Mouse (Mus musculus) liver, embryonic 11.5 days (tissue): ENCODE measurements around the gene Alg1. TPM values are rescaled to one million over a fixed set of nuclear protein-coding genes. Genes with fewer than 3 reads are reported as not detected.

Source experiments
- ATAC-seq: fragments of 200-750 bp; cut with Nextera tagmentation; replicated peaks from 2 replicates; pipeline ENCODE4 v1.8.0; 2017; ENCODE audit warnings: moderate number of reproducible peaks, mild to moderate bottlenecking, moderate TSS enrichment, moderate library complexity; ENCODE audit not compliant: low FRiP score
- DNase-seq: peaks from one replicate; pipeline ENCODE4 v3.0.0-alpha.2; 2017; ENCODE audit warnings: low spot score
- H3K27ac ChIP-seq: fragments of 300-500 bp; sonication (generic); 2 replicates; pipeline ENCODE4 v1.5.1; 2014; ENCODE audit warnings: mild to moderate bottlenecking, low read depth, low read length, control low read depth
- H3K27me3 ChIP-seq: fragments of 300-500 bp; sonication (generic); replicated peaks from 2 replicates; pipeline ENCODE4 v1.6.1; 2014; ENCODE audit warnings: low read length, mixed read lengths; ENCODE audit not compliant: control insufficient read depth, insufficient read depth
- H3K36me3 ChIP-seq: fragments of 300-500 bp; sonication (generic); 2 replicates; pipeline ENCODE4 v1.6.1; 2014; ENCODE audit warnings: mild to moderate bottlenecking, low read length, moderate library complexity, mixed read lengths; ENCODE audit not compliant: control insufficient read depth, insufficient read depth
- H3K4me1 ChIP-seq: fragments of 300-500 bp; sonication (generic); replicated peaks from 2 replicates; pipeline ENCODE4 v1.6.1; 2014; ENCODE audit warnings: low read length, mixed read lengths; ENCODE audit not compliant: control insufficient read depth, insufficient read depth
- H3K4me2 ChIP-seq: fragments of 300-500 bp; sonication (generic); 2 replicates; pipeline ENCODE4 v1.6.1; 2014; ENCODE audit warnings: mild to moderate bottlenecking, control low read depth, moderate library complexity
- H3K4me3 ChIP-seq: fragments of 300-500 bp; sonication (generic); 2 replicates; pipeline ENCODE4 v1.5.1; 2014; ENCODE audit warnings: low read depth, low read length, control low read depth
- H3K9ac ChIP-seq: fragments of 300-500 bp; sonication (generic); 2 replicates; pipeline ENCODE4 v1.6.1; 2014; ENCODE audit warnings: low read depth, low read length, control low read depth
- H3K9me3 ChIP-seq: fragments of 300-500 bp; sonication (generic); 2 replicates; pipeline ENCODE4 v1.6.1; 2016; ENCODE audit warnings: low read length, inconsistent platforms, mixed read lengths; ENCODE audit not compliant: control insufficient read depth
- WGBS: fragments of 180-500 bp; shearing (Covaris S2); extraction: QIAGEN DNeasy Blood & Tissue Kit; methylation state at CpG from one replicate; pipeline ENCODE4 v1.1.7; 2014; 5-methylcytosine and 5-hydroxymethylcytosine counted together
- microRNA-seq: library from miRNA; unstranded; fragments of <30 nt; microRNA quantifications from one replicate; pipeline ENCODE4, GENCODE M21; 2017; ENCODE audit warnings: borderline number of aligned reads
- polyA plus RNA-seq: library from polyadenylated mRNA; unstranded; fragments of >200 nt; fragmentation: Nextera tagmentation; extraction: Ambion mirVana; gene quantifications from 2 replicates; pipeline ENCODE4 v1.2.1, GENCODE M21; 2014

Gene Alg1
- polyA plus RNA-seq, 1 experiment from 2014 or later: 31.5 TPM

- no peak overlapping the region for H3K9ac ChIP-seq
- H3K4me2 ChIP-seq: no peak overlapping the region
- ATAC-seq (no peak), DNase-seq (no peak)
- H3K9me3 ChIP-seq: no peaks in the 10 kb centered on the region
- no peaks in the 10 kb centered on the region for H3K4me1 ChIP-seq
- H3K27me3 ChIP-seq: no peaks in the 10 kb centered on the region
- 69% methylated on average over 3 of the region's 3 CpGs for WGBS
- no peak overlapping the region for H3K27ac ChIP-seq
- no peak overlapping the region for H3K4me3 ChIP-seq
- no peaks in the 10 kb centered on the region for H3K36me3 ChIP-seq
These were observed 39.0 kb downstream of the Alg1 start for GRCm38 (mm10) chr16:5272371-5272770.

GRCm38 (mm10) chr16:5279571-5280222 lies 46.3 kb downstream of the Alg1 start:
- H3K4me2 ChIP-seq: no peak overlapping the region

GRCm38 (mm10) chr16:5282686-5283085 lies 49.3 kb downstream of the Alg1 start:
- no peaks in the 10 kb centered on the region for H3K27me3 ChIP-seq
- ATAC-seq: no peak
- no peaks in the 10 kb centered on the region for H3K9me3 ChIP-seq
- no peak overlapping the region for H3K9ac ChIP-seq
- H3K4me2 ChIP-seq: no peak overlapping the region
- no peak overlapping the region for H3K27ac ChIP-seq
- H3K4me1 ChIP-seq: no peaks in the 10 kb centered on the region
- WGBS: 75% methylated on average over 9 of the region's 9 CpGs
- DNase-seq: no peak
- no peak overlapping the region for H3K4me3 ChIP-seq
- no peaks in the 10 kb centered on the region for H3K36me3 ChIP-seq

More at GRCm38 (mm10) chr16:5279571-5280222, 46.3 kb downstream of the Alg1 start:
- Histone ChIP-seq H3K36me3 (no peaks in the 10 kb centered on the region), H3K27me3 (no peaks in the 10 kb centered on the region), H3K9ac (no peak overlapping the region), H3K27ac (no peak overlapping the region), H3K4me1 (no peaks in the 10 kb centered on the region), H3K9me3 (no peaks in the 10 kb centered on the region), H3K4me3 (no peak overlapping the region)
- DNase-seq (no peak), ATAC-seq (no peak)
- 78% methylated on average over 5 of the region's 5 CpGs for WGBS

GRCm38 (mm10) chr16:5285376-5285775 lies 52.0 kb downstream of the Alg1 start:
- Histone ChIP-seq H3K4me1 (no peaks in the 10 kb centered on the region), H3K27me3 (no peaks in the 10 kb centered on the region), H3K36me3 (no peaks in the 10 kb centered on the region), H3K4me3 (no peak overlapping the region), H3K9ac (no peak overlapping the region), H3K4me2 (no peak overlapping the region), H3K27ac (no peak overlapping the region), H3K9me3 (no peaks in the 10 kb centered on the region)
- ATAC-seq (no peak), DNase-seq (no peak)
- 55% methylated on average over 3 of the region's 3 CpGs for WGBS

Small RNA genes within 50 kb of the gene (microRNA-seq; reads per million reads assigned to microRNA genes)
- not detected for gene Gm23689
- gene Gm26095: not detected
- not detected for gene Mir6364

Other genes starting within 250 kb of the Alg1 start
- gene Sept12, start 235.8 kb upstream of the Alg1 start, polyA plus RNA-seq: not detected in 2 replicates
- 4.3 and 4.8 TPM in 2 replicates for gene Smim22, start 226.3 kb upstream of the Alg1 start, polyA plus RNA-seq
- gene Rogdi, start 220.1 kb upstream of the Alg1 start, polyA plus RNA-seq: 65.2 and 65.9 TPM in 2 replicates
- gene Glyr1, start 183.8 kb upstream of the Alg1 start, polyA plus RNA-seq: 84.8 and 96.2 TPM in 2 replicates
- gene Ubn1, start 183.6 kb upstream of the Alg1 start, polyA plus RNA-seq: 17.2 and 19.2 TPM in 2 replicates
- gene Ppl, start 101.2 kb upstream of the Alg1 start, polyA plus RNA-seq: 0.83 and 1.1 TPM in 2 replicates
- not detected in 2 replicates for gene Sec14l5, start 86.5 kb upstream of the Alg1 start, polyA plus RNA-seq
- 29.2 and 30.0 TPM in 2 replicates for gene Nagpa, start 29.6 kb upstream of the Alg1 start, polyA plus RNA-seq
- 0.27 and 0.65 TPM in 2 replicates for gene AU021092, start 11.3 kb upstream of the Alg1 start, polyA plus RNA-seq
- gene Eef2kmt, start 22.4 kb downstream of the Alg1 start, polyA plus RNA-seq: 31.5 and 31.6 TPM in 2 replicates